Mouse (Mus musculus) limb, embryonic 15.5 days (tissue): ENCODE results near the gene Bach1. TPM values are rescaled to one million over a fixed set of nuclear protein-coding genes. Genes with fewer than 3 reads are reported as not detected.

Experiments used
- ATAC-seq: fragments of 200-750 bp; cut with Nextera tagmentation; 2 replicates; pipeline ENCODE4 v1.8.0; 2017; ENCODE audit warnings: low read depth, moderate TSS enrichment; ENCODE audit not compliant: insufficient number of reproducible peaks, low FRiP score, low TSS enrichment
- H3K27ac ChIP-seq: fragments of 300-500 bp; sonication (generic); 2 replicates; pipeline ENCODE4 v1.5.1; 2015; ENCODE audit warnings: moderate library complexity, mild to moderate bottlenecking, inconsistent platforms
- H3K27me3 ChIP-seq: fragments of 300-500 bp; sonication (generic); 2 replicates; pipeline ENCODE4 v1.6.1; 2015; ENCODE audit warnings: inconsistent platforms
- H3K36me3 ChIP-seq: fragments of 300-500 bp; sonication (generic); 2 replicates; pipeline ENCODE4 v1.6.1; 2015; ENCODE audit warnings: inconsistent platforms
- H3K4me1 ChIP-seq: fragments of 300-500 bp; sonication (generic); 2 replicates; pipeline ENCODE4 v1.6.1; 2015; ENCODE audit warnings: inconsistent platforms
- H3K4me2 ChIP-seq: fragments of 300-500 bp; sonication (generic); 2 replicates; pipeline ENCODE4 v1.6.1; 2015; ENCODE audit warnings: mild to moderate bottlenecking, inconsistent platforms
- H3K4me3 ChIP-seq: fragments of 300-500 bp; sonication (generic); 2 replicates; pipeline ENCODE4 v1.5.1; 2015; ENCODE audit warnings: mild to moderate bottlenecking, inconsistent platforms
- H3K9ac ChIP-seq: fragments of 300-500 bp; sonication (generic); 2 replicates; pipeline ENCODE4 v1.6.1; 2015; ENCODE audit warnings: inconsistent platforms
- H3K9me3 ChIP-seq: fragments of 300-500 bp; sonication (generic); 2 replicates; pipeline ENCODE4 v1.6.1; 2016; ENCODE audit warnings: inconsistent platforms
- WGBS: fragments of 180-500 bp; shearing (Covaris S2); methylation state at CpG from one replicate; pipeline ENCODE4 v1.1.7; 2015; 5-methylcytosine and 5-hydroxymethylcytosine counted together
- polyA plus RNA-seq: library from polyadenylated mRNA; unstranded; fragments of >200 nt; fragmentation: Nextera tagmentation; extraction: Ambion mirVana; gene quantifications from 2 replicates; pipeline ENCODE4 v1.2.1, GENCODE M21; 2015

The Bach1 gene
- polyA plus RNA-seq, 1 experiment from 2014 or later: 15.6 TPM

DNA sequence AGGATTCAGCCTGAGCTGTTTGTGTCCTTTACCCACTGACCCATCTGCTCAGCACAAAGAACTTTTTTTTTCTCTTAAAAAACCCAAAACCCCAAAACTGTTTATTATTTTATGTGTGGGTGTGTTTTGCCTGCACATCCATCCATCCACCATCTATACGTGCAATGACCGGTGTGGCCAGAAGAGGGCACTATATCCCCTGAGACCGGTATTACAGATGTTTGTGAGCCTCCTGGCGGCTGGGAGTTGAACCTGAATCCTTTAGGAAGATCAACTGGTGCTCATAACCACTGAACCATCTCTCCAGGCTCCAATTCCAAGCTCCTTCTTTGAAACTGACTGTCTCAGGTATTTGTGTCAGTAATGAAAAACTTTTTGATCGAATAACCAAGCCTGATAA is 48.0 kb downstream of the Bach1 start:
- Histone ChIP-seq H3K4me2 (no peak overlapping the region), H3K36me3 (no peaks in the 10 kb centered on the region), H3K27ac (no peak overlapping the region), H3K4me3 (no peak overlapping the region), H3K9ac (no peak overlapping the region), H3K27me3 (no peaks in the 10 kb centered on the region), H3K9me3 (no peaks in the 10 kb centered on the region), H3K4me1 (no peaks in the 10 kb centered on the region)
- 24% methylated on average over 5 of the region's 5 CpGs for WGBS
- no peak for ATAC-seq

DNA sequence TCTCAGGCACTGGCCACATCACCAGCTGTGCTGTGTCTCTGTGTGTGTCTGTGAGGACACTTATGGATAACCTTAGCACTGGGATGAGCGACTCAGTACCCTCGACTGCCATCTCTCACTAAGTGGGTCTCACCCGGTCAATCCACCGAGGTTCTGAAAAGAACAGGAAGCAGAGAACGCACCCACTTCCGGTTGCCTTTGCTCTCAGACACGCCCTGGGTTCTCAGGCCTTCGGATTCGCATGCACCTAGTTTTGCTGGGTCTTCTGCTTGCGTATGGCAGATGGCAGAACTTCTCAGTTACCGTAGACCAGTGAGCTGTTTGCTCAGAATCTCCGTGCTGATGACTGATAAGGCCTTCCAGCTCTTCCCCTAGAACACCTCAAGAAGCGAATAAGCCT is 52.5 kb downstream of the Bach1 start:
- Histone ChIP-seq H3K9me3 (no peaks in the 10 kb centered on the region), H3K27me3 (no peaks in the 10 kb centered on the region), H3K36me3 (no peaks in the 10 kb centered on the region), H3K4me2 (no peak overlapping the region), H3K9ac (no peak overlapping the region), H3K4me3 (no peak overlapping the region), H3K27ac (no peak overlapping the region), H3K4me1 (no peaks in the 10 kb centered on the region)
- no peak for ATAC-seq
- whole genome bisulfite sequencing: 93% methylated on average over 13 of the region's 13 CpGs

- Histone ChIP-seq H3K27me3 (no peaks in the 10 kb centered on the region), H3K9me3 (no peaks in the 10 kb centered on the region), H3K4me3 (no peak overlapping the region), H3K9ac (no peak overlapping the region), H3K36me3 (no peaks in the 10 kb centered on the region), H3K4me2 (no peak overlapping the region), H3K27ac (no peak overlapping the region), H3K4me1 (no peaks in the 10 kb centered on the region)
- 45% methylated on average over 13 of the region's 13 CpGs for WGBS
- no peak for ATAC-seq
Measured at GRCm38 (mm10) chr16:87752482-87752881, 53.7 kb downstream of the Bach1 start.

- Histone ChIP-seq H3K27ac (no peak overlapping the region), H3K4me1 (no peaks in the 10 kb centered on the region), H3K9ac (no peak overlapping the region), H3K27me3 (no peaks in the 10 kb centered on the region), H3K4me2 (no peak overlapping the region), H3K4me3 (no peak overlapping the region), H3K9me3 (no peaks in the 10 kb centered on the region), H3K36me3 (no peaks in the 10 kb centered on the region)
- WGBS: 64% methylated on average over 9 of the region's 9 CpGs
- ATAC-seq: no peak
Measured at GRCm38 (mm10) chr16:87754858-87755257, 56.1 kb downstream of the Bach1 start.

DNA sequence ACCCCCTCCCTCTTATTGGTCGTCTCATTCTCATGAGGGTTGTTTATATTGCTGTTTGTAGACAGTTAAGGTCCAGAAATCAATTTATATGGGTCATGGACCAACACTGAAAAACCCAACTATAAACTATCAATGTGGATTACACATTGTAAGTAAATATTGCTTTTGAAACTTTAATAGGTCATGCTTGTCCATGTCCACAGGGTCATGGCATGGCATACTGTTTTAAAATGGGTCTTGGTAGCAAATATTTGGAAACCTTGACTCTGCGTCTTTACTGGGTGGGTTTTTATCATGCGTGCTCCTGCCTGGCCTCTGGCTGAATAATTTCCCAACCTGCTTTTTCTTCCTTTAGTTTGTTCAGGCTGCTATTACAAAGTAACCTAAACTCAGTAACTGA is 57.2 kb downstream of the Bach1 start:
- H3K27me3 ChIP-seq: no peaks in the 10 kb centered on the region
- H3K4me3 ChIP-seq: no peak overlapping the region
- H3K4me1 ChIP-seq: no peaks in the 10 kb centered on the region
- H3K27ac ChIP-seq: no peak overlapping the region
- no peak for ATAC-seq
- H3K9me3 ChIP-seq: no peaks in the 10 kb centered on the region
- no peak overlapping the region for H3K9ac ChIP-seq
- no peak overlapping the region for H3K4me2 ChIP-seq
- no peaks in the 10 kb centered on the region for H3K36me3 ChIP-seq
- 86% methylated on average over 3 of the region's 3 CpGs for WGBS

- WGBS: 93% methylated on average over 11 of the region's 11 CpGs
- Histone ChIP-seq H3K9me3 (no peaks in the 10 kb centered on the region), H3K36me3 (no peaks in the 10 kb centered on the region), H3K27ac (no peak overlapping the region), H3K27me3 (no peaks in the 10 kb centered on the region), H3K4me1 (no peaks in the 10 kb centered on the region), H3K4me3 (no peak overlapping the region), H3K4me2 (no peak overlapping the region), H3K9ac (no peak overlapping the region)
- no peak for ATAC-seq
Measured at GRCm38 (mm10) chr16:87758016-87758415, 59.3 kb downstream of the Bach1 start.

DNA sequence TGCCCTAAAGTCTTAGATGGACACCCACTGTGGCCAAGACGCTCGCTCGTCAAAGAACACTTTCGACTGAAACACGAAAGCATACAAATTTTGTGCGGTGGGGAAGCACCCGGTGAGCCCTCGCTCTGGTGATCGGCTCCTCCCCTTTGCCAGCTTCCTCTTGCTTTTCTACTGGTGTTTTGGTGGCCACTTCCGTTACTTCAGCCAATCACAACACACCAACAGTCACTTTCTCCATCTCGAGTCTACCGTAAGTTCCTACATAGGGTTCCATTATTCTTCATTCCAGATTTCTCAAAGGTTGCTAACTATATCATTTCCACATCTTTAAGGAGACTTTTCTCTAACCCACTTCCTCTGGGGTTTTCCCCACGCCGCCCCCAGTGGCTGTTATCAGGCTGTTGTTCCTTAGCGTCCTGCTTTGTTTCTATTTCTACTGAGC is 65.9 kb downstream of the Bach1 start:
- Histone ChIP-seq H3K9me3 (no peaks in the 10 kb centered on the region), H3K27ac (no peak overlapping the region), H3K4me3 (no peak overlapping the region), H3K4me1 (no peaks in the 10 kb centered on the region), H3K4me2 (no peak overlapping the region), H3K27me3 (no peaks in the 10 kb centered on the region), H3K9ac (no peak overlapping the region), H3K36me3 (no peaks in the 10 kb centered on the region)
- ATAC-seq: no peak
- WGBS: 91% methylated on average over 15 of the region's 15 CpGs

DNA sequence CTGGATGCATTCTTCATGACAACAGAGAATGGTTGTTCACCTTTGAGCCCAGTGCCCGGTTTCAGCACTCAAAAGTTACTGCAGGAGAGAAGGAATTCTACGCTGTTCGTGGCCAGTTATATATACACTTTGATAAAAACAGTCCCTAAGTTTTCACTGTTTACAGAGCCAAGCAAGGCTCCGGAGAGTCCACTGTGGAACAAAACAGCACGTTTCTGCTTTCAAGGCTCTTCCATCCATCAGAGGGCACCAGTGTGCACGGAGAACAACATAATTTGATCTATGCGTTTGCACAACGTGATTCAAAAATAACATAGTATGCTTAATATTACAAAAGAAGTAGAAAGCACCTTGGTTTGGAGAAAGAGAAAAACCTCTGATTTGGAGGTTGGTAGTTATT is 67.2 kb downstream of the Bach1 start:
- no peak overlapping the region for H3K4me3 ChIP-seq
- 63% methylated on average over 8 of the region's 8 CpGs for WGBS
- no peaks in the 10 kb centered on the region for H3K27me3 ChIP-seq
- no peak for ATAC-seq
- H3K9ac ChIP-seq: no peak overlapping the region
- H3K36me3 ChIP-seq: no peaks in the 10 kb centered on the region
- H3K9me3 ChIP-seq: no peaks in the 10 kb centered on the region
- H3K27ac ChIP-seq: no peak overlapping the region
- H3K4me1 ChIP-seq: no peaks in the 10 kb centered on the region
- H3K4me2 ChIP-seq: no peak overlapping the region

GRCm38 (mm10) chr16:87770576-87770975 is 71.8 kb downstream of the Bach1 start:
- Histone ChIP-seq H3K4me3 (no peak overlapping the region), H3K36me3 (no peaks in the 10 kb centered on the region), H3K4me2 (no peak overlapping the region), H3K4me1 (no peaks in the 10 kb centered on the region), H3K9me3 (no peaks in the 10 kb centered on the region), H3K27me3 (no peaks in the 10 kb centered on the region), H3K9ac (no peak overlapping the region), H3K27ac (no peak overlapping the region)
- ATAC-seq: no peak
- 82% methylated on average over 2 of the region's 2 CpGs for WGBS

- no peak overlapping the region for H3K4me3 ChIP-seq
- H3K9ac ChIP-seq: no peak overlapping the region
Measured at GRCm38 (mm10) chr16:87771926-87772325, 73.2 kb downstream of the Bach1 start.

DNA sequence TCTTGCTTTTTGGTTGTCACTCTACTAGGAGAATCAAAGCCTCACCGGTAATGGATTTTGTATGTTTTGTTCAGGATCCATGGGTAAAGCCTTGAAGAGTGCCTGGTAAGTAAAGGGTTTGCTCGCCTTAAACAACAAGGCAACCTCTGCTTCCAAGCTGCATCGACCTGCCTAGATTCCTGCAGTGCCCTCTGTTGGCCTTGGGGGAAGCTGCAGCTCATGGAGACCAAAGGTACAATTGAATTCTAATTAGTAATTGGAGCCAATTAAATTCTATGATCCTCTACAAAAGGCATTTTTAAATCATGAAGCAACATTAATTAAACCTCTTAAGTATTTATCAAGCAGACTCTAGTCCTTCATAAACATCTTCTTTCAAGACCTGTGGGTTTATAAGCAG is 75.7 kb downstream of the Bach1 start:
- no peaks in the 10 kb centered on the region for H3K9me3 ChIP-seq
- WGBS: 70% methylated on average over 3 of the region's 3 CpGs
- H3K27ac ChIP-seq: no peak overlapping the region
- no peak overlapping the region for H3K4me2 ChIP-seq
- no peak overlapping the region for H3K9ac ChIP-seq
- H3K4me3 ChIP-seq: no peak overlapping the region
- ATAC-seq: no peak
- no peaks in the 10 kb centered on the region for H3K4me1 ChIP-seq
- no peaks in the 10 kb centered on the region for H3K27me3 ChIP-seq
- no peaks in the 10 kb centered on the region for H3K36me3 ChIP-seq

More at GRCm38 (mm10) chr16:87771926-87772325, 73.2 kb downstream of the Bach1 start:
- 69% methylated on average over 4 of the region's 4 CpGs for WGBS
- no peak for ATAC-seq
- H3K36me3 ChIP-seq: no peaks in the 10 kb centered on the region
- H3K27ac ChIP-seq: no peak overlapping the region
- no peaks in the 10 kb centered on the region for H3K4me1 ChIP-seq
- H3K27me3 ChIP-seq: no peaks in the 10 kb centered on the region
- H3K4me2 ChIP-seq: no peak overlapping the region
- H3K9me3 ChIP-seq: no peaks in the 10 kb centered on the region

GRCm38 (mm10) chr16:87777373-87777772 is 78.6 kb downstream of the Bach1 start:
- H3K9ac ChIP-seq: no peak overlapping the region
- H3K9me3 ChIP-seq: no peaks in the 10 kb centered on the region
- no peak for ATAC-seq
- no peaks in the 10 kb centered on the region for H3K36me3 ChIP-seq
- H3K27ac ChIP-seq: no peak overlapping the region
- H3K27me3 ChIP-seq: no peaks in the 10 kb centered on the region
- no peak overlapping the region for H3K4me3 ChIP-seq
- 75% methylated on average over 4 of the region's 4 CpGs for WGBS
- H3K4me1 ChIP-seq: no peaks in the 10 kb centered on the region
- no peak overlapping the region for H3K4me2 ChIP-seq

DNA sequence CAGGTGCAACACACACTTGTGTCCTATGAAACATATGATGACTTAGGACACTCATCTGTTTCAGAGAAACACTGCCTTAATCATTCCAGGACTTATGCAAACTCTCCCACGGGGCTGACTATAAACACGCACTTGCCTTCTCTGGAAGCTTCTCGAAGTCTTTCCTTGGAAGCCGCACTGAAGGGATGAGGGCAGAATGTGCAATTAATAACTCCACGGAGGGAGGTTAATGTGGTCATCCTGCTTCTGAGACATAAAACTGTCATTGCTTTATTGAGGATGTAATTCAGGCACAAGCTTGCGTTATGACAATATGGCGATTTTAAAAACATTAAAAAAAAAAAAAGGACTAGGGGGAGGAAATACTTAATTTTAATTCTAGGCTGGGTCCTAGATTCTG is 82.9 kb downstream of the Bach1 start:
- Histone ChIP-seq H3K9ac (no peak overlapping the region), H3K27ac (no peak overlapping the region), H3K4me1 (peaks cover 3% of the 10 kb centered on the region; the same call in 1 of the 2 replicates), H3K36me3 (no peaks in the 10 kb centered on the region), H3K4me2 (no peak overlapping the region), H3K27me3 (no peaks in the 10 kb centered on the region), H3K9me3 (no peaks in the 10 kb centered on the region), H3K4me3 (no peak overlapping the region)
- ATAC-seq: no peak
- WGBS: 33% methylated on average over 7 of the region's 7 CpGs
